Mouse (Mus musculus): ENCODE measurements around the gene Wdr4. TPM values are rescaled to one million over a fixed set of nuclear protein-coding genes. Genes with fewer than 3 reads are reported as not detected.

Wdr4 gene
- total and polyA plus RNA-seq, 2 experiments from 2014 or later, result 27.0 to 66.0 TPM

GRCm38 (mm10) chr17:31494989-31495388, 24.8 kb downstream of the Wdr4 start:
- Histone ChIP-seq H3K4me2 (ENCODE audit: low read depth, low read length, poor library complexity, severe bottlenecking) (no peak overlapping the region), H3K27ac (ENCODE audit: low read depth, low read length) (no peak overlapping the region), H3K9me3 (ENCODE audit: low read length) (no peaks in the 10 kb centered on the region), H3K4me3 (ENCODE audit: low read depth, low read length) (no peak overlapping the region), H3K9ac (replicated peaks; ENCODE audit: low read length, poor library complexity, severe bottlenecking) (no peak overlapping the region), H3K36me3 (ENCODE audit: insufficient read depth, low read length) (peaks cover 39% of the 10 kb centered on the region), H3K4me1 (ENCODE audit: insufficient read depth, low read length) (no peaks in the 10 kb centered on the region), H3K27me3 (ENCODE audit: insufficient read depth, low read length) (no peaks in the 10 kb centered on the region)
- 83% methylated on average over 1 of the region's 1 CpGs for WGBS
- no peak for TF ChIP-seq CTCF (IDR thresholded peaks at IDR 0.05)
- ATAC-seq (ENCODE audit: low FRiP score), result no peak
- DNase-seq (ENCODE audit: low spot score), result no peak

- DNase-seq (ENCODE audit: low spot score), result peak; percentile 95
- Histone ChIP-seq H3K4me3 (ENCODE audit: low read depth, low read length) (no peak overlapping the region), H3K27ac (ENCODE audit: low read depth, low read length) (no peak overlapping the region), H3K36me3 (ENCODE audit: insufficient read depth, low read length) (peaks cover 19% of the 10 kb centered on the region), H3K27me3 (ENCODE audit: insufficient read depth, low read length) (no peaks in the 10 kb centered on the region), H3K9ac (replicated peaks; ENCODE audit: low read length, poor library complexity, severe bottlenecking) (no peak overlapping the region), H3K4me1 (ENCODE audit: insufficient read depth, low read length) (no peaks in the 10 kb centered on the region), H3K4me2 (ENCODE audit: low read depth, low read length, poor library complexity, severe bottlenecking) (no peak overlapping the region), H3K9me3 (ENCODE audit: low read length) (no peaks in the 10 kb centered on the region)
- WGBS, result 0% methylated on average over 2 of the region's 2 CpGs
- peak; percentile 100 for TF ChIP-seq CTCF (IDR thresholded peaks at IDR 0.05)
- ATAC-seq (ENCODE audit: low FRiP score), result peak; percentile 67; the same call in 1 of the 2 replicates
These were observed 27.4 kb downstream of the Wdr4 start for GRCm38 (mm10) chr17:31492416-31492815.

- no peak for ATAC-seq (ENCODE audit: low FRiP score)
- Histone ChIP-seq H3K4me3 (ENCODE audit: low read depth, low read length) (no peak overlapping the region), H3K4me1 (ENCODE audit: insufficient read depth, low read length) (peaks cover 4% of the 10 kb centered on the region), H3K9me3 (ENCODE audit: low read length) (no peaks in the 10 kb centered on the region), H3K27me3 (ENCODE audit: insufficient read depth, low read length) (no peaks in the 10 kb centered on the region), H3K4me2 (ENCODE audit: low read depth, low read length, poor library complexity, severe bottlenecking) (no peak overlapping the region), H3K27ac (ENCODE audit: low read depth, low read length) (no peak overlapping the region), H3K9ac (replicated peaks; ENCODE audit: low read length, poor library complexity, severe bottlenecking) (no peak overlapping the region; the same call in 1 of the 2 replicates), H3K36me3 (ENCODE audit: insufficient read depth, low read length) (peaks cover 12% of the 10 kb centered on the region)
- TF ChIP-seq CTCF (IDR thresholded peaks at IDR 0.05), result no peak
- no peak for DNase-seq (ENCODE audit: low spot score)
These were observed 28.4 kb downstream of the Wdr4 start for GRCm38 (mm10) chr17:31491355-31491754.

- Histone ChIP-seq H3K9ac (replicated peaks; ENCODE audit: low read length, poor library complexity, severe bottlenecking) (no peak overlapping the region), H3K4me1 (ENCODE audit: insufficient read depth, low read length) (peaks cover 4% of the 10 kb centered on the region), H3K27me3 (ENCODE audit: insufficient read depth, low read length) (no peaks in the 10 kb centered on the region), H3K4me3 (ENCODE audit: low read depth, low read length) (no peak overlapping the region), H3K36me3 (ENCODE audit: insufficient read depth, low read length) (no peaks in the 10 kb centered on the region), H3K4me2 (ENCODE audit: low read depth, low read length, poor library complexity, severe bottlenecking) (no peak overlapping the region), H3K9me3 (ENCODE audit: low read length) (no peaks in the 10 kb centered on the region), H3K27ac (ENCODE audit: low read depth, low read length) (peak overlapping the region; percentile 26)
- ATAC-seq (ENCODE audit: low FRiP score) (no peak), DNase-seq (ENCODE audit: low spot score) (no peak)
- 24% methylated on average over 6 of the region's 6 CpGs for whole genome bisulfite sequencing
- TF ChIP-seq CTCF (IDR thresholded peaks at IDR 0.05), result no peak
These were observed 32.2 kb downstream of the Wdr4 start for GRCm38 (mm10) chr17:31487433-31488060.

- Histone ChIP-seq H3K4me1 (ENCODE audit: insufficient read depth, low read length) (peaks cover 4% of the 10 kb centered on the region), H3K9me3 (ENCODE audit: low read length) (no peaks in the 10 kb centered on the region), H3K36me3 (ENCODE audit: insufficient read depth, low read length) (no peaks in the 10 kb centered on the region), H3K4me3 (ENCODE audit: low read depth, low read length) (no peak overlapping the region), H3K27ac (ENCODE audit: low read depth, low read length) (peak overlapping the region; percentile 26), H3K27me3 (ENCODE audit: insufficient read depth, low read length) (no peaks in the 10 kb centered on the region), H3K4me2 (ENCODE audit: low read depth, low read length, poor library complexity, severe bottlenecking) (no peak overlapping the region), H3K9ac (replicated peaks; ENCODE audit: low read length, poor library complexity, severe bottlenecking) (0 out of 2 replicates have a peak overlapping the region, but pooled peaks have one; percentile 8)
- WGBS, result 54% methylated on average over 10 of the region's 10 CpGs
- TF ChIP-seq CTCF (IDR thresholded peaks at IDR 0.05), result no peak
- ATAC-seq (ENCODE audit: low FRiP score), result 0 out of 2 replicates have a peak, but pooled peaks have one; percentile 20
- DNase-seq (ENCODE audit: low spot score), result peak; percentile 53
These were observed 33.1 kb downstream of the Wdr4 start for GRCm38 (mm10) chr17:31486616-31487198.

GRCm38 (mm10) chr17:31479108-31479844, 40.5 kb downstream of the Wdr4 start:
- no peaks in the 10 kb centered on the region for H3K27me3 ChIP-seq (ENCODE audit: insufficient read depth, low read length)
- H3K9me3 ChIP-seq (ENCODE audit: low read length), result no peaks in the 10 kb centered on the region
- 64% methylated on average over 11 of the region's 11 CpGs for WGBS
- H3K4me1 ChIP-seq (ENCODE audit: insufficient read depth, low read length), result no peaks in the 10 kb centered on the region
- H3K4me3 ChIP-seq (ENCODE audit: low read depth, low read length), result no peak overlapping the region
- DNase-seq (ENCODE audit: low spot score) (no peak), ATAC-seq (ENCODE audit: low FRiP score) (no peak)
- TF ChIP-seq CTCF (IDR thresholded peaks at IDR 0.05), result no peak
- H3K27ac ChIP-seq (ENCODE audit: low read depth, low read length), result no peak overlapping the region
- H3K9ac ChIP-seq (replicated peaks; ENCODE audit: low read length, poor library complexity, severe bottlenecking), result no peak overlapping the region
- no peak overlapping the region for H3K4me2 ChIP-seq (ENCODE audit: low read depth, low read length, poor library complexity, severe bottlenecking)
- H3K36me3 ChIP-seq (ENCODE audit: insufficient read depth, low read length), result 0 out of 2 replicates have a peak, but pooled peaks cover 4% of the 10 kb centered on the region
